Mouse (Mus musculus) kidney, postnatal 0 days (tissue): Measurements from ENCODE around the gene Slc35d2. TPM values are rescaled to one million over a fixed set of nuclear protein-coding genes. Genes with fewer than 3 reads are reported as not detected.

Source experiments
- ATAC-seq: fragments of 200-750 bp; cut with Nextera tagmentation; replicated peaks from 2 replicates; pipeline ENCODE4 v1.8.0; 2017; ENCODE audit warnings: low read depth, moderate number of reproducible peaks, moderate TSS enrichment, moderate library complexity; ENCODE audit not compliant: low FRiP score
- DNase-seq: peaks from one replicate; pipeline ENCODE4 v3.0.0-alpha.2; 2016; ENCODE audit warnings: low spot score
- H3K27ac ChIP-seq: fragments of 300-500 bp; sonication (generic); 2 replicates; pipeline ENCODE4 v1.5.1; 2014; ENCODE audit warnings: mild to moderate bottlenecking
- H3K27me3 ChIP-seq: fragments of 300-500 bp; sonication (generic); 2 replicates; pipeline ENCODE4 v1.6.1; 2014; ENCODE audit warnings: low read length, mixed read lengths; ENCODE audit not compliant: insufficient read depth
- H3K36me3 ChIP-seq: fragments of 300-500 bp; sonication (generic); 2 replicates; pipeline ENCODE4 v1.6.1; 2014; ENCODE audit warnings: low read length, mixed read lengths; ENCODE audit not compliant: insufficient read depth
- H3K4me1 ChIP-seq: fragments of 300-500 bp; sonication (generic); replicated peaks from 2 replicates; pipeline ENCODE4 v1.6.1; 2014; ENCODE audit warnings: antibody characterized with exemption, low read length, mixed read lengths; ENCODE audit not compliant: insufficient read depth
- H3K4me2 ChIP-seq: fragments of 300-500 bp; sonication (generic); 2 replicates; pipeline ENCODE4 v1.6.1; 2014; ENCODE audit warnings: mild to moderate bottlenecking, low read length, moderate library complexity, mixed read lengths
- H3K4me3 ChIP-seq: fragments of 300-500 bp; sonication (generic); replicated peaks from 2 replicates; pipeline ENCODE4 v1.5.1; 2014; ENCODE audit warnings: low read depth, low read length
- H3K9ac ChIP-seq: fragments of 300-500 bp; sonication (generic); 2 replicates; pipeline ENCODE4 v1.6.1; 2014; ENCODE audit warnings: low read depth, low read length
- H3K9me3 ChIP-seq: fragments of 300-500 bp; sonication (generic); replicated peaks from 2 replicates; pipeline ENCODE4 v1.6.1; 2016; ENCODE audit warnings: low read length, inconsistent platforms, mixed read lengths
- CTCF ChIP-seq: IDR thresholded peaks from 2 replicates; pipeline ENCODE4 v1.5.1; 2016; ENCODE audit warnings: antibody characterized with exemption, low read depth, mild to moderate bottlenecking, moderate library complexity
- WGBS: fragments of 180-500 bp; shearing (Covaris S2); extraction: QIAGEN DNeasy Blood & Tissue Kit; methylation state at CpG from one replicate; pipeline ENCODE4 v1.1.7; 2014; 5-methylcytosine and 5-hydroxymethylcytosine counted together
- polyA plus RNA-seq: library from polyadenylated mRNA; unstranded; fragments of >200 nt; fragmentation: Nextera tagmentation; extraction: Ambion mirVana; gene quantifications from 2 replicates; pipeline ENCODE4 v1.2.1, GENCODE M21; 2015

The Slc35d2 gene
- polyA plus RNA-seq, 1 experiment from 2014 or later, result 8.5 TPM

GRCm38 (mm10) chr13:64123491-64124188 is 5.5 kb downstream of the Slc35d2 start:
- ATAC-seq, result no peak
- Histone ChIP-seq H3K4me3 (no peak overlapping the region), H3K27me3 (no peaks in the 10 kb centered on the region), H3K4me2 (no peak overlapping the region), H3K9ac (no peak overlapping the region), H3K36me3 (no peaks in the 10 kb centered on the region), H3K9me3 (no peaks in the 10 kb centered on the region), H3K27ac (no peak overlapping the region), H3K4me1 (no peaks in the 10 kb centered on the region)
- 39% methylated on average over 6 of the region's 6 CpGs for WGBS
- no peak for DNase-seq
- TF ChIP-seq CTCF, result no peak

- no peaks in the 10 kb centered on the region for H3K9me3 ChIP-seq
- no peak overlapping the region for H3K9ac ChIP-seq
- ATAC-seq, result no peak
- H3K4me2 ChIP-seq, result no peak overlapping the region
- no peaks in the 10 kb centered on the region for H3K4me1 ChIP-seq
- H3K27ac ChIP-seq, result no peak overlapping the region
- no peak overlapping the region for H3K4me3 ChIP-seq
- WGBS, result 58% methylated on average over 4 of the region's 4 CpGs
- H3K27me3 ChIP-seq, result no peaks in the 10 kb centered on the region
- no peak for DNase-seq
- no peaks in the 10 kb centered on the region for H3K36me3 ChIP-seq
- TF ChIP-seq CTCF, result no peak
Measured at GRCm38 (mm10) chr13:64120760-64121159, 8.4 kb downstream of the Slc35d2 start.

- Histone ChIP-seq H3K4me2 (no peak overlapping the region), H3K27me3 (no peaks in the 10 kb centered on the region), H3K9me3 (no peaks in the 10 kb centered on the region), H3K36me3 (no peaks in the 10 kb centered on the region), H3K4me1 (no peaks in the 10 kb centered on the region), H3K4me3 (no peak overlapping the region), H3K27ac (no peak overlapping the region), H3K9ac (no peak overlapping the region)
- TF ChIP-seq CTCF, result peak; percentile 55
- WGBS, result 61% methylated on average over 2 of the region's 2 CpGs
- ATAC-seq (no peak), DNase-seq (no peak)
Measured at GRCm38 (mm10) chr13:64117442-64117841, 11.7 kb downstream of the Slc35d2 start.

- Histone ChIP-seq H3K36me3 (no peaks in the 10 kb centered on the region), H3K4me3 (no peak overlapping the region), H3K9me3 (no peaks in the 10 kb centered on the region), H3K4me1 (peaks cover 4% of the 10 kb centered on the region; the same call in 1 of the 2 replicates), H3K4me2 (no peak overlapping the region), H3K27ac (no peak overlapping the region), H3K27me3 (no peaks in the 10 kb centered on the region), H3K9ac (no peak overlapping the region)
- TF ChIP-seq CTCF, result no peak
- ATAC-seq (no peak), DNase-seq (no peak)
- WGBS, result 95% methylated on average over 1 of the region's 1 CpGs
Measured at GRCm38 (mm10) chr13:64110421-64110820, 18.7 kb downstream of the Slc35d2 start.

GRCm38 (mm10) chr13:64108381-64108850 is 20.8 kb downstream of the Slc35d2 start:
- Histone ChIP-seq H3K4me1 (peaks cover 4% of the 10 kb centered on the region; the same call in 1 of the 2 replicates), H3K36me3 (no peaks in the 10 kb centered on the region), H3K9me3 (no peaks in the 10 kb centered on the region), H3K4me2 (no peak overlapping the region), H3K27ac (no peak overlapping the region), H3K9ac (no peak overlapping the region), H3K4me3 (no peak overlapping the region), H3K27me3 (no peaks in the 10 kb centered on the region)
- 23% methylated on average over 5 of the region's 5 CpGs for WGBS
- TF ChIP-seq CTCF, result no peak
- DNase-seq, result peak; percentile 41
- no peak for ATAC-seq

- Histone ChIP-seq H3K9me3 (no peaks in the 10 kb centered on the region), H3K36me3 (no peaks in the 10 kb centered on the region), H3K27ac (no peak overlapping the region), H3K4me1 (peaks cover 4% of the 10 kb centered on the region; the same call in 1 of the 2 replicates), H3K4me3 (no peak overlapping the region), H3K27me3 (no peaks in the 10 kb centered on the region), H3K4me2 (no peak overlapping the region), H3K9ac (no peak overlapping the region)
- ATAC-seq (no peak), DNase-seq (peak; percentile 44)
- TF ChIP-seq CTCF, result no peak
- 37% methylated on average over 8 of the region's 8 CpGs for WGBS
Measured at GRCm38 (mm10) chr13:64107535-64107934, 21.6 kb downstream of the Slc35d2 start.
